Mouse (Mus musculus): ENCODE results near the gene Rab1b. TPM values are rescaled to one million over a fixed set of nuclear protein-coding genes. Genes with fewer than 3 reads are reported as not detected.
A peak's percentile ranks its signal among the peaks of the same experiment; 100 is the strongest.

The Rab1b gene
- polyA plus RNA-seq, 1 experiment from 2014 or later: 199 TPM

DNA sequence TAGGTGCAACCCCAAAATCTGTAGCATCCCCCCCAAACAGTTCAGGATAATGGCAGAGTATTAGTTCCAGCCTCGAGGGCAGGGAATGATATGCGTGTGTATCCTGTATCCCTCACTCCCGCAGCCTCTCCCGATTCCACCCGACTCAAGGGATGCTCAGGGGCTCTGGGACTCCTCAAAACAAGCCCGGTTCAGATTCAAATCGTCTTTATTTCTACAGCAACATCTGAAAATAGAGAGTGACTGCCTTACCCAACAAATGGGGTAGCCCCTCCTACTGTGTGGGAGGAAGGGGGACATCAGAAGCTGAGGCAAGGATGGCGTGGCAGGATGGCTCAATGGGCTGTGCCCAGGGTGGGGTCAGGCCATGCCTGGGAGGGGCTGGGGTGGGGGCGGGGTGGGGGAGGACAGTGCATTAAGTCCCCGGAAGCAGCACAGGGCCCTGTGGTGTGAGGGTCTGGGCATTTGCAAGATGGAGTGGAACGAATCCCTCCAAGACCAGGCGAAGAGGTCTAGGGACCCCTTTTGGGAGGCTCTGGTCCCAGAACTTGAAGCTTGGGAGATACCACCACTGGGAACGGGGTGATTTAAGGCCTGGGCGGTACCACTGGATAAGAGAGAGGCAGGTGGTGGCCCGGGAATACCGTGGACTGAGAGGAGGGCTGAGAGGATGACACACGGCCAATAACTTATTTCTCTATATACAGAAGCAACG is 841 bp upstream of the Rab1b start:
- Histone ChIP-seq H3K9ac (replicated peaks; ENCODE audit: low read depth, low read length) (no peak overlapping the region), H3K4me1 (ENCODE audit: control insufficient read depth, insufficient read depth, low read length) (peaks cover 9% of the 10 kb centered on the region), H3K36me3 (ENCODE audit: control insufficient read depth, insufficient read depth, low read length) (peaks cover 57% of the 10 kb centered on the region), H3K27me3 (ENCODE audit: control insufficient read depth, insufficient read depth, low read length) (no peaks in the 10 kb centered on the region), H3K4me3 (ENCODE audit: low read depth, low read length) (peak overlapping the region; percentile 52; the same call in 1 of the 2 replicates), H3K27ac (ENCODE audit: low read depth, low read length) (no peak overlapping the region), H3K4me2 (ENCODE audit: low read depth, low read length) (no peak overlapping the region), H3K9me3 (ENCODE audit: control insufficient read depth, low read length) (no peaks in the 10 kb centered on the region)
- ATAC-seq (ENCODE audit: low read depth): no peak
- 75% methylated on average over 18 of the region's 18 CpGs for WGBS

DNA sequence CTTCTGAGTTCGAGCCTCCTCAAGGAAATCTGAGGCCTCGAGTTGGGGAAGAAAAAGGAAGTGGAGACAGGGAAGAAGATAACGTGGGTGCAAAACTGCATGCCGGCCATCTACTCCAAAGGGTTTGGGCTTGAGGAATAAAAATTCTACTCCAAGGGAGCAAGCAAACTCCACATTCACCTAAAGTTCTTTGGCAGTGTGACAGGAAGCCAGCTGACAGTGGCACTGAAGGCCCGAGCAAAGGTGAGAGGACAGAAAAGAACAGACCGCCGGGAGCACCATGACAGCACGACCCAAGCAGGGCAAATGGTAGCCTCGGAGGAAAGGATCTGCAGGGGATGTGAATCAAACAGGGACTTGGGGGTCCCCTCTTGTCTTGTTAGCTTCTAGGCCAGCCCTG is 798 bp downstream of the Rab1b start:
- H3K4me3 ChIP-seq (ENCODE audit: low read depth, low read length): peak overlapping the region; percentile 52
- no peak; the same call in 1 of the 2 replicates for ATAC-seq (ENCODE audit: low read depth)
- H3K27me3 ChIP-seq (ENCODE audit: control insufficient read depth, insufficient read depth, low read length): no peaks in the 10 kb centered on the region
- H3K4me1 ChIP-seq (ENCODE audit: control insufficient read depth, insufficient read depth, low read length): peaks cover 9% of the 10 kb centered on the region
- peak overlapping the region; percentile 96 for H3K27ac ChIP-seq (ENCODE audit: low read depth, low read length)
- WGBS: 28% methylated on average over 9 of the region's 9 CpGs
- H3K9ac ChIP-seq (replicated peaks; ENCODE audit: low read depth, low read length): peak overlapping the region; percentile 78
- H3K36me3 ChIP-seq (ENCODE audit: control insufficient read depth, insufficient read depth, low read length): peaks cover 58% of the 10 kb centered on the region
- peak overlapping the region; percentile 70 for H3K4me2 ChIP-seq (ENCODE audit: low read depth, low read length)
- H3K9me3 ChIP-seq (ENCODE audit: control insufficient read depth, low read length): no peaks in the 10 kb centered on the region

DNA sequence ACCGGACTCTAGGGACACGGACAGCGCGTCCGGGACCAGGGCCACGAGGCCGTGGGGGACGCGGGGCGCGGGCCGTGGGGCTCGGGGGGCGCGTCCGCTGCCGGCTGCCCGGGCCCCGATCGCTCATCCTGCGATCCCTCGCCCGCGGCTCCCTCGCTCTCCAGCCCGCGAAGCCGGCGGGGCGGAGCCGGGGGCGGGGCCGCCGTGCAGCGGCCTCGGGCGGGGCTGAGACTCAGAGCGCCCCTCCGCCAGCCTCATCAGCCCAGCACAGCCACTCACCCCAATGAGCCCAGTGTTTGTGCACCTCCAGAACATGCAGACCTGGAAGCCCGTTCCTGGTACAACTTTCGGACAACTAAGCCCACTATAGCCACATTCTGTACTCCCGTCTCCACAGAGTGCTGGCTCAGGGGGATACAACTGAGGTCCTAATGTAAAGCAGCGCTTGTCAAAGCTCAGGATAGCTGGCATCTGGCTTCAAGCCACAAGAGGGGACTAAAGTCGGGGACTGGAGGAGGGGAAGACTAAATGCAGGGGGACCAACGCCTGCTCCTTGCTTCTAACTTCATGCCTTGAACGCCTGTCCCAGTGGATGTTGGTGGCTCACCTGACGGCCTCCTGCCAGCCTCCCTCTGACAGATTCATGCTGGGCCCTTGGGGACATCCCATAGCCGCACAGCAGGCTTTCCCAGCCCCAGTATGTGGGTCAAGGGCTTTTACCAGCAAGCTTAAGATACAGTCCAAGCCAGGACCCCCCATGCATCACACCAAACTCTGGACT is 8.3 kb downstream of the Rab1b start, which contains the start of gene Cnih2:
Cnih2 (minus strand) TSS at position 159 of the 781 bp plus-strand sequence.
- no peaks in the 10 kb centered on the region for H3K9me3 ChIP-seq (ENCODE audit: control insufficient read depth, low read length)
- WGBS: 2% methylated on average over 39 of the region's 48 CpGs
- H3K27ac ChIP-seq (ENCODE audit: low read depth, low read length): peak within 1 kb of the TSS; percentile 92
- no peaks in the 10 kb centered on the region for H3K27me3 ChIP-seq (ENCODE audit: control insufficient read depth, insufficient read depth, low read length)
- peaks cover 41% of the 10 kb centered on the region for H3K4me1 ChIP-seq (ENCODE audit: control insufficient read depth, insufficient read depth, low read length)
- peaks cover 37% of the 10 kb centered on the region for H3K36me3 ChIP-seq (ENCODE audit: control insufficient read depth, insufficient read depth, low read length)
- H3K9ac ChIP-seq (replicated peaks; ENCODE audit: low read depth, low read length): peak within 1 kb of the TSS; percentile 98
- peak within 1 kb of the TSS; percentile 59 for H3K4me2 ChIP-seq (ENCODE audit: low read depth, low read length)
- H3K4me3 ChIP-seq (ENCODE audit: low read depth, low read length): peak within 1 kb of the TSS; percentile 87
- peak; percentile 75 for ATAC-seq (ENCODE audit: low read depth)

DNA sequence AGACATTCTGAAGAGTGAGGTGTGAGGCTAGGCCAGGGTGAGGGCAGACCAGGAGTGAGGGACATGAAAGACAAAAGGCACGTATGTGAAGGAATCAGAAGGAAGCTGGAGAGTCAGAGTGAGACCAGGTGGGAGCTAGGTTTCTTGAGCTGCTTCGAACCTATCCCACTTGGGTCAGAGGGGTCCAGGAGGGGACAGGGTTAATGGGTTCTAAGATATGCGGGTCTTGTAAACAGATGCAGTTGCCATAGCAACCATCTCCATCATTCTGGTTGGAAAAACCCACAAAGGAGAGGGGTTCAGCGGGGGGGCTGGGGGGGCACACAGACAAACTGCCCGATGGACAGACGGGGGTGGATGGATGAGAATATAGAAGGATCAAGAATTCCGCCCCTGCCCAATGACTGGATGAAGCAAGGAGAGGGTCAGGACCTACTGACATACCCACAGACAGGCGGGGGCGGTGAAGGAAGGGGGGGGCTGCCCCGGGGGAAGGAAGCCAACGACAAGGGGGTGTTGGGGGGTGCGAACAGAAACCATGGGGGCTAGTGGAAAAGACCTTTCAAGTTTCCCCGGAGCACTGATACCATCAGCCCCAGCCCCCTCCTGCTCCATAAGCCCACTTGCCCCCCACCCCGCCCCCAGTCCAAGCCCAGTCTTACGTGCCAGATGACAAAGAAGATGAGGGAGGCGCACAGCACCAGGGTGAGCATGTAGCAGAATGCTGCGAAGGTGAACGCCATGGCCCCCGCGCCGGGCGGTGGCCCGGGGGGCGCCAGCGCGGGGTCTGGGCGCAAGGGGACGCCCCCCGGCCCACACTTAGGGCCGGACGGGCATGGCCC is 9.1 kb downstream of the Rab1b start:
- Histone ChIP-seq H3K36me3 (ENCODE audit: control insufficient read depth, insufficient read depth, low read length) (peaks cover 38% of the 10 kb centered on the region), H3K27ac (ENCODE audit: low read depth, low read length) (peak overlapping the region; percentile 92), H3K9ac (replicated peaks; ENCODE audit: low read depth, low read length) (peak overlapping the region; percentile 98), H3K9me3 (ENCODE audit: control insufficient read depth, low read length) (no peaks in the 10 kb centered on the region), H3K27me3 (ENCODE audit: control insufficient read depth, insufficient read depth, low read length) (no peaks in the 10 kb centered on the region), H3K4me3 (ENCODE audit: low read depth, low read length) (peak overlapping the region; percentile 87), H3K4me2 (ENCODE audit: low read depth, low read length) (peak overlapping the region; percentile 59), H3K4me1 (ENCODE audit: control insufficient read depth, insufficient read depth, low read length) (peaks cover 41% of the 10 kb centered on the region)
- peak; percentile 18; the same call in 1 of the 2 replicates for ATAC-seq (ENCODE audit: low read depth)
- WGBS: 3% methylated on average over 29 of the region's 31 CpGs

DNA sequence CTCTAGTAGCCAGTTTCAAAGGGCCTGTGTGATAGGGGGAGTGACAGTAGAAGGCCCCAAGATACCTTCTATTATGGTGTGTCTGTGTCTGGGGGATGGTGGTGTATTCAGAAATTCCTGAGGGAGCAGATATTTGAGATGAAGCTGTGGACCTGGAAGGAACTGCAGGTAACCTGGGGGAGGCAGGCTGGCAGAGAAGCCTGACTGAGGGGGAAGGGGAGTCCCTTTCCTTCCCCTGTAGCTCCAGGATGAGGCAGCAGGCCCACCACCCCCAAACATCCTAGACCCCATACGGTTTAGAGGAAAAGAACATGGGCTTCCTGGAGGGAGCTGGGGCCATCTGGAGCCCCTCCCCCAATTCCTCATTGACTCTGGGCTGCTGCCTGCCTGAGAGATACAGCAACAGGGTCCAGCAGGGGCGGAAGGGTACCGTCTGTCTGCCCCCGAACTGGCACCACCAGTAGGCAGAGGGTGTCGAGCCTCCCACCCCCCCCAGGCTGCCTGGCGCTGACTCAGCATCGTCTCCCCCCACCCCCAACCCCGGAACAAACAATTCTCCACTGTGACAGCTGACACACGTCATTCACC is 10.9 kb downstream of the Rab1b start:
- no peaks in the 10 kb centered on the region for H3K9me3 ChIP-seq (ENCODE audit: control insufficient read depth, low read length)
- H3K36me3 ChIP-seq (ENCODE audit: control insufficient read depth, insufficient read depth, low read length): peaks cover 40% of the 10 kb centered on the region
- H3K4me2 ChIP-seq (ENCODE audit: low read depth, low read length): peak overlapping the region; percentile 59
- no peaks in the 10 kb centered on the region for H3K27me3 ChIP-seq (ENCODE audit: control insufficient read depth, insufficient read depth, low read length)
- H3K4me1 ChIP-seq (ENCODE audit: control insufficient read depth, insufficient read depth, low read length): peaks cover 41% of the 10 kb centered on the region
- peak overlapping the region; percentile 22; the same call in 1 of the 2 replicates for H3K27ac ChIP-seq (ENCODE audit: low read depth, low read length)
- H3K4me3 ChIP-seq (ENCODE audit: low read depth, low read length): peak overlapping the region; percentile 87
- WGBS: 11% methylated on average over 9 of the region's 9 CpGs
- H3K9ac ChIP-seq (replicated peaks; ENCODE audit: low read depth, low read length): peak overlapping the region; percentile 98
- no peak for ATAC-seq (ENCODE audit: low read depth)

DNA sequence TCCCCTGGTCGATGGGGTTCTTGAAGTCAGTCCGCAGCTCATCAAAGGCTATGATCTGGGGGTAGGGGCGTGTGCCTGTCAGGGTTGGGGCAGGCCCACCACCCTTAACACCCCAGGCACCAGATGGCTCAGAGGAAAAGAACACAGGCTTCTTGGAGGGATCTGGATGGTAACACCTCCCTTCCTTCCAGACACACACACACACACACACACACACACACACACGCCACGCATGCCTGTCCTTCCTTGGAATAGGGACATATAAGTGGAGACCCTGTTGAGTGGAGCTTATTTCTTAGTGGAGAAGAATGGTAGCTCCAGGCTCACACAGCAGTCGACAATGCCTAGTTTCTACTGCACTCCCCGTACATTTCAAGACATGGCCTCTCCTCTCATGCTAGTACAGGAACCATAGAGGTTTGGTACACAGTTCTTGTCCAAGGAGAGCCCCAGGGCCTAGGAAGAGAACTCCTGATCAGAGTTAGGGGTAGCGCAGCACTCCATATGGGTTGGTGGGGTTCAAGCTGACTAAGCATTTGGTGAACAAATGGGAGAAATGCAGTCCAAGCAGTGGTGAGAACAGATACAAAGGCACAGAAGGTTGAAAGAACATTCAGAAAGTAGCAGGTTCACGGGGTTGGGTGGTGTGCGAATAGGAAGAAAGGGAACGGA is 12.0 kb downstream of the Rab1b start:
- peak overlapping the region; percentile 59 for H3K4me2 ChIP-seq (ENCODE audit: low read depth, low read length)
- WGBS: 33% methylated on average over 11 of the region's 11 CpGs
- H3K27ac ChIP-seq (ENCODE audit: low read depth, low read length): peak overlapping the region; percentile 75
- H3K9ac ChIP-seq (replicated peaks; ENCODE audit: low read depth, low read length): peak overlapping the region; percentile 37; the same call in 1 of the 2 replicates
- H3K4me1 ChIP-seq (ENCODE audit: control insufficient read depth, insufficient read depth, low read length): peaks cover 41% of the 10 kb centered on the region
- H3K27me3 ChIP-seq (ENCODE audit: control insufficient read depth, insufficient read depth, low read length): no peaks in the 10 kb centered on the region
- H3K36me3 ChIP-seq (ENCODE audit: control insufficient read depth, insufficient read depth, low read length): peaks cover 38% of the 10 kb centered on the region
- peak; percentile 8 for ATAC-seq (ENCODE audit: low read depth)
- H3K4me3 ChIP-seq (ENCODE audit: low read depth, low read length): peak overlapping the region; percentile 87
- no peaks in the 10 kb centered on the region for H3K9me3 ChIP-seq (ENCODE audit: control insufficient read depth, low read length)

DNA sequence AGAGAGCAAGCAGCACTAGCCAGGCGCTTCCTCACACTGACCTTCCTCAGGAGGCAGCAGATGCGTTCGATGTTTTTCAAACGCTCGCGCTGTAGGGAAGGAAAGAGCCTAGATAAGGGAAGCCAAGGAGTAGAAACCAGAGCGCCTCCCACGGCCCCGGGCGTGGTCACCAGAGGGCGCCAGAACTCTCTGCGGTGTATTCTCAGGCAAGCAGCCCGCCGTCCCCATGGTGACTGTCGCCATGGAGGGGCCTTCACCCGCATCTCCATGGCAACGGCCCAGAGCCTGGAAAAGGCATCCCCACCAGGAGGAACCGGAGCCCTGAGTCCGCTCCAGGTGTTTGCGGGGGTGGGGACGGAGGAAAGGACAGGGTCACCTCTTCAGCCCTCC is 12.6 kb downstream of the Rab1b start:
- Histone ChIP-seq H3K4me1 (ENCODE audit: control insufficient read depth, insufficient read depth, low read length) (peaks cover 43% of the 10 kb centered on the region), H3K36me3 (ENCODE audit: control insufficient read depth, insufficient read depth, low read length) (peaks cover 39% of the 10 kb centered on the region)

More for the DNA sequence above, 12.6 kb downstream of the Rab1b start:
- Histone ChIP-seq H3K4me3 (ENCODE audit: low read depth, low read length) (peak overlapping the region; percentile 87), H3K27me3 (ENCODE audit: control insufficient read depth, insufficient read depth, low read length) (no peaks in the 10 kb centered on the region), H3K9ac (replicated peaks; ENCODE audit: low read depth, low read length) (peak overlapping the region; percentile 37; the same call in 1 of the 2 replicates), H3K9me3 (ENCODE audit: control insufficient read depth, low read length) (no peaks in the 10 kb centered on the region), H3K27ac (ENCODE audit: low read depth, low read length) (peak overlapping the region; percentile 75), H3K4me2 (ENCODE audit: low read depth, low read length) (peak overlapping the region; percentile 59)
- peak; percentile 70 for ATAC-seq (ENCODE audit: low read depth)
- WGBS: under 1% methylated on average over 21 of the region's 21 CpGs

Measured in neural tube, embryonic 14.5 days (tissue).